Mouse (Mus musculus): ENCODE measurements around the gene Cckbr. TPM values are rescaled to one million over a fixed set of nuclear protein-coding genes. Genes with fewer than 3 reads are reported as not detected.
A peak's percentile ranks its signal among the peaks of the same experiment; 100 is the strongest.
"Not testable (repeated sequence)": the region's sequence is repeated elsewhere in the genome, so short reads cannot be mapped to it uniquely, and the experiment has no call there.

Gene Cckbr
- total RNA-seq, 4 experiments from 2014 or later: not detected

- no peak for DNase-seq (ENCODE audit: low spot score in 2 of 2)
These were observed 12.6 kb downstream of the Cckbr start for GRCm38 (mm10) chr7:105437979-105438772.

- no peak for DNase-seq (ENCODE audit: low spot score in 2 of 2)
These were observed 15.9 kb downstream of the Cckbr start for GRCm38 (mm10) chr7:105441426-105441825.

- no peak for DNase-seq (ENCODE audit: low spot score in 2 of 2)
These were observed 19.5 kb downstream of the Cckbr start for GRCm38 (mm10) chr7:105445076-105445475.

DNA sequence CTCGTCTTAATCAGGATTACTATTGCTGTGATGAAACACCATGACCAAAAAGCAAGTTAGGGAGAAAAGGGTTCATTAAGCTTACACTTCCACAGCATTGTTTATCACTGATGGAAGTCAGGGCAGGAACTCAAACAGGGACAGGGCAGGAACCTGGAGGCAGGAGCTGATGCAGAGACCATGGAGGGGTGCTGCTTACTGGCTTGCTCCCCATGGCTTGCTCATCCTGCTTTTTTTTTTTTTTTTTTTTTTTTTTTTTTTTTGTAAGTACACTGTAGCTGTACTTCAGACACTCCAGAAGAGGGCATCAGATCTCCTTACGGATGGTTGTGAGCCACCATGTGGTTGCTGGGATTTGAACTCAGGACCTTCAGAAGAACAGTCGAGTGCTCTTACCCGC is 27.8 kb downstream of the Cckbr start:
- not testable (repeated sequence) for DNase-seq (ENCODE audit: low spot score in 2 of 2)

DNA sequence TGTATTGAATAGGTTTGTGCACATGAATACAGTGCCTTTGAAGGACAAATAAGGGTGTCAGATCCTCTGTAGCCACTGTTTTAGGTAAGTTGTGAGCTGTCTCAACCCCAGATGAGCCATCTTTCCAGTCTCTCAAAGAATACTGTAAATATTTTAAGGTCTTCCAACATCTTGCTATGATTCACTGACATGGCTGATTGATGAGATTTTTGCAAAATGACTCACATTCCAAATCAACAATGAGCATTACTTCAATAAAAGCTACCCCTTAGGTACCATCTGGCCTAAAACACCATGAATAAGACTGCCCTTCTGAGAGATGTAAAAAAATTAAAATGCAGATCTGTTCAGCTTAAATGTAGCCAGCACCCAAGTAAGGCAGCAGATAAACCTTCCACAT is 33.0 kb downstream of the Cckbr start:
- DNase-seq (ENCODE audit: low spot score in 2 of 2): no peak

- not testable (repeated sequence) for DNase-seq (ENCODE audit: low spot score in 2 of 2)
These were observed 40.0 kb downstream of the Cckbr start for GRCm38 (mm10) chr7:105465505-105465904.

- no peak for DNase-seq (ENCODE audit: low spot score in 2 of 2)
These were observed 47.1 kb downstream of the Cckbr start for GRCm38 (mm10) chr7:105472607-105473006.

DNA sequence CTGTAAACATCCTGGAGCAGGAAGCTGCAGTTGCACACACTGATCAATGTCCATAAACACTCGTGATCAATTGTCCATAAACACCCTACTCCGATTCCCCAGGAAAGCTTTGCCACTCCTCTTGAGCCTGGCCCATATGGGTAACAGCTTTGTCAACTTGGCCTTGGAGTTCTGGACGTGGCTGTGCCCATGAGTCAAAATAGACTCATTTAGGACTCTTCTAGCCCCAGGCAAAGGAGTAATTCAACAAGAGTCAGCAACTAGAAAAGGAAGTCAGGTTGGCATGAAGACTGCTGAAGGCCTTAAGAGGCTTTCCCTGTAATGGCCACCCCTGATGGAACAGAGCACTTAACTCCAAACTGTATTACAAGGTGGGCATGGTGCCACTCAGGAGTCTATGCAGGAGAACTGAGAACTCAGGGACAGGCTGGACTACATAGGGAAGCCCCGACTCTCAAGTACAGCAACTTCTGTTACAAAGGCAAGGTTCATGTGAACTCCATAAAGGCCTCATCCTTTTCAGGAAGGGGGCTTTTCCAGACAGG is 49.3 kb downstream of the Cckbr start:
- no peak for DNase-seq (ENCODE audit: low spot score in 2 of 2)

DNA sequence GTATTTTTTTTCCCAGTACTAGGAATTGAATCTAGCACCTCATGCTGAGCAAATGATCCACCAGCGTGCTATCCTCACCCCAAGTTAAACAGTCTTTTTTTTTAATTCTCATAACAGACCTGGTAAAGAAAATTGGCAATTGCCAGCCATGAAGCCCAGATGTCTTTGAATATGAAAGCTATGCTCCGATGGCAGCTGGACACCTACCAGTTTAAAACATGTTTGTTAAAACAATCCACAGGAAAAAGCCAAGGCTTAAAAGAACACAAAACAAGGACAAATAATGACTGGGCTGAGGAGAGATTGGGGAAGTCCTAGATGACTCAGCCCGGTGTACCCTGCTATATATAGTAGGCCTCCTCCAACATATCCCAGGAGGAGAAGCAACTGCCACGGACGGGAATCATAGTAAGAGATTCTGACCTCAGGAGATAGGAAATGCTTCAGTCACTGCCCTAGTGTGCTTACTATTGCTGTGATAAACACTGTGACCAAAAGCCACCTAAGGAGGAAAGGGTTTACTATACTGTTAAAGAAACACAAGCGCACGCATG is 49.9 kb downstream of the Cckbr start:
- DNase-seq (ENCODE audit: low spot score in 2 of 2): no peak

- no peak for DNase-seq (ENCODE audit: low spot score in 2 of 2)
These were observed 51.3 kb downstream of the Cckbr start for GRCm38 (mm10) chr7:105476683-105477432.

- DNase-seq (ENCODE audit: low spot score in 2 of 2): no peak
These were observed 51.8 kb downstream of the Cckbr start for GRCm38 (mm10) chr7:105477433-105477700.

GRCm38 (mm10) chr7:105477841-105478240 is 52.3 kb downstream of the Cckbr start:
- DNase-seq (ENCODE audit: low spot score in 2 of 2): peak; percentile 7 to 12

- DNase-seq (ENCODE audit: low spot score in 2 of 2): no peak
These were observed 52.8 kb downstream of the Cckbr start for GRCm38 (mm10) chr7:105478344-105478743.

DNA sequence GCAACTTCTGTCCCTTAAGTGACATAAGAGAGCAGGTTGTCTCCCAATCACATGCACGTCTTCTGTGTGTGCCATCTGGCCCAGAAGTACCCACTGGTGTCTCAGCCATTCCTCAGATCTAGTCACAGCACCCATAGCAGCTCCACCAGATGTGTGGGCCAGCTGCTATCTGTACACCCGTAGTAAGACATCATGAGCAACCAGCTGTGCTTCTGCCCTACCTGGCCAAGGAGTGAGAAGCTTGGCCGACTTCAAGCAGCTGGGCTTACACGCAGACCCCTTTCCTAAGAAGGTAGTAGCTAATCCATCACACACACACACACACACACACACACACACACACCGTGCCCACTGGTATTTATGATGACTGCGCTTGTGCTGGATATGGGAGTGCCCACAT is 53.7 kb downstream of the Cckbr start:
- no peak for DNase-seq (ENCODE audit: low spot score in 2 of 2)

DNA sequence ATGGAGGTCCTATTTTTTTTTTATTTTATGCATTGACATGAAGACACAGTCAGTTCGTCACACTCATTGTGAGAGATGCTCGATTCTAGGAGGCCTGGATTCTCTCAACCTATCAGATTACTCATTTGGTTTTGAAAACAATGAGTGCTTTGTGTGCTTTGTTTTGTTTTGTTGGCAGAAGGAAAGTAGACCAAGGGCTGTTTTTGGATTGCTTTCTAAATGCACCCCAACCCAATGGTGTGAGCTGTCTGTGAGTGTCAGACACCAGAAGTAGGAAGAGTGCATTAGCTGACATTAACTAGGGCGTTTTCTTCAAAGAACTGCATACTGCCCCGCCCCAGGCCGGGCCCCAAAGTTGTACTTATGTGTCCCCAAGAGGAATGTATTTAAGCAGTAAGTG is 54.5 kb downstream of the Cckbr start:
- DNase-seq (ENCODE audit: low spot score in 2 of 2): no peak

- peak; percentile 36 to 39 for DNase-seq (ENCODE audit: low spot score in 2 of 2)
These were observed 55.3 kb downstream of the Cckbr start for GRCm38 (mm10) chr7:105480561-105481504.

- DNase-seq (ENCODE audit: low spot score in 2 of 2): peak; percentile 72 to 82
These were observed 56.2 kb downstream of the Cckbr start, which contains the start of gene Cavin3 for GRCm38 (mm10) chr7:105481505-105482411. Cavin3 (minus strand) TSS chr7:105482300.

- peak; percentile 52 to 60 for DNase-seq (ENCODE audit: low spot score in 2 of 2)
These were observed 56.9 kb downstream of the Cckbr start for GRCm38 (mm10) chr7:105482426-105482825.

GRCm38 (mm10) chr7:105485029-105485428 is 59.5 kb downstream of the Cckbr start:
- DNase-seq (ENCODE audit: low spot score in 2 of 2): no peak

Measured in gastrocnemius, adult 8-10 months (tissue).